Mouse (Mus musculus) testis, adult 2 months (tissue): Measurements from ENCODE around the gene Ninl. TPM values are rescaled to one million over a fixed set of nuclear protein-coding genes. Genes with fewer than 3 reads are reported as not detected.
"Not testable (repeated sequence)": the region's sequence is repeated elsewhere in the genome, so short reads cannot be mapped to it uniquely, and the experiment has no call there.

Experiments
- H3K27ac ChIP-seq: fragments of 200-500 bp; 2 replicates; pipeline ENCODE4 v1.5.1; 2012; ENCODE audit warnings: low read depth, low read length; ENCODE audit not compliant: control insufficient read depth, insufficient read depth
- H3K27me3 ChIP-seq: fragments of 200-500 bp; 2 replicates; pipeline ENCODE4 v1.6.1; 2012; ENCODE audit warnings: mild to moderate bottlenecking, low read length, moderate library complexity; ENCODE audit not compliant: control insufficient read depth, insufficient read depth
- H3K36me3 ChIP-seq: fragments of 200-500 bp; 2 replicates; pipeline ENCODE4 v1.6.1; 2012; ENCODE audit warnings: mild to moderate bottlenecking, low read length; ENCODE audit not compliant: control insufficient read depth, insufficient read depth
- H3K4me1 ChIP-seq: fragments of 200-500 bp; 2 replicates; pipeline ENCODE4 v1.6.1; 2012; ENCODE audit warnings: low read length; ENCODE audit not compliant: control insufficient read depth, insufficient read depth
- H3K4me3 ChIP-seq: fragments of 200-500 bp; 2 replicates; pipeline ENCODE4 v1.5.1; 2012; ENCODE audit warnings: low read depth, mild to moderate bottlenecking, low read length, moderate library complexity, mixed read lengths; ENCODE audit not compliant: control insufficient read depth
- CTCF ChIP-seq: fragments of 200-500 bp; IDR thresholded peaks from 2 replicates; pipeline ENCODE4 v1.5.1; 2012; ENCODE audit warnings: low read depth, mild to moderate bottlenecking, inconsistent platforms, low read length, moderate library complexity; ENCODE audit not compliant: control insufficient read depth, insufficient read depth, insufficient replicate concordance
- POLR2A ChIP-seq: fragments of 200-500 bp; IDR thresholded peaks from 2 replicates; pipeline ENCODE4 v1.6.1; 2012; ENCODE audit warnings: low read depth, mild to moderate bottlenecking, inconsistent platforms, low read length, moderate library complexity; ENCODE audit not compliant: control insufficient read depth
- polyA plus RNA-seq: library from polyadenylated mRNA; depleted of rRNA; stranded (reverse); fragments of >200 nt; gene quantifications from 2 replicates; pipeline ENCODE4 v1.2.3, GENCODE M21; 2012

The Ninl gene
- polyA plus RNA-seq, 1 experiment = 20.2 TPM

- H3K4me3 ChIP-seq = no peak overlapping the region
- H3K27me3 ChIP-seq = no peaks in the 10 kb centered on the region
- H3K36me3 ChIP-seq = no peaks in the 10 kb centered on the region; the same call in 1 of the 2 replicates
- no peaks in the 10 kb centered on the region for H3K4me1 ChIP-seq
- no peak for TF ChIP-seq POLR2A
- H3K27ac ChIP-seq = no peak overlapping the region
Measured at GRCm38 (mm10) chr2:150949652-150950051, 89.5 kb downstream of the Ninl start.

- Histone ChIP-seq H3K4me1 (no peaks in the 10 kb centered on the region), H3K27ac (no peak overlapping the region), H3K4me3 (no peak overlapping the region), H3K36me3 (no peaks in the 10 kb centered on the region), H3K27me3 (no peaks in the 10 kb centered on the region)
- no peak for TF ChIP-seq CTCF
- TF ChIP-seq POLR2A = no peak
Measured at GRCm38 (mm10) chr2:150948786-150949185, 90.4 kb downstream of the Ninl start.

DNA sequence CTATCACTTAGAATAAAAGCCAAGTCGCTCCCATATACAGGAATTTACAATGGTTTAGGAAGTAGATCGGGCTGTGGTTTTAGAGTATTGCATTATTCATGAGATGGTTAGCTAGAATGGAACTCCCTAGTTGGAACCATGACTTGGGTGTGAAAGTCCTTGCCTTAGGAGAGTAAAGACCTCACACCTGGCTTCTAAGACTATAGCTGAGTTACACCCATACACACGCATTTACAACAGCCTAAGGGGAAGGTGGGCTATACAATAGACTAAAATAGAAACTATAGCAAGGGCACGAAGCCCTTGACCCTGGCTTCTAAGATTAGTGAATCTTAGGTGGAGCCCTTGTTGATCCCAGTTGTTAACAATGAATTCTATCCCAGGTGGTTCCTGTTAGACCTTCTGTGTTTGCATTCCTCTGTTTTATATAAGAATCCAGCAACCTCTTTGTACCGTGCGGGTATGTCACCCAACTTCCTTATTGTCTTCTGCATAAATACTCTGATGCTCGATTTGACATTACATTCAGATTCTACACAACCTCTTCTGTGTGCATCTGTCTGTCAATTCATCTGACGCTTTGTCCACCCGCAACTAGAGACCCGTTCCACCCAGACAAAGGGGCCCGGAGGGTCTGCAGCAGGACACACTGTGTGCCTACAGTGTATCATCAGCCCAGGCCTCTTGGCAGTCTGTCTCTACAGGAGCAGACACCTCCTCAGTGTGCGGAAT is 91.1 kb downstream of the Ninl start:
- not testable (repeated sequence) for H3K27ac ChIP-seq, H3K4me1 ChIP-seq, H3K36me3 ChIP-seq, H3K4me3 ChIP-seq, H3K27me3 ChIP-seq

DNA sequence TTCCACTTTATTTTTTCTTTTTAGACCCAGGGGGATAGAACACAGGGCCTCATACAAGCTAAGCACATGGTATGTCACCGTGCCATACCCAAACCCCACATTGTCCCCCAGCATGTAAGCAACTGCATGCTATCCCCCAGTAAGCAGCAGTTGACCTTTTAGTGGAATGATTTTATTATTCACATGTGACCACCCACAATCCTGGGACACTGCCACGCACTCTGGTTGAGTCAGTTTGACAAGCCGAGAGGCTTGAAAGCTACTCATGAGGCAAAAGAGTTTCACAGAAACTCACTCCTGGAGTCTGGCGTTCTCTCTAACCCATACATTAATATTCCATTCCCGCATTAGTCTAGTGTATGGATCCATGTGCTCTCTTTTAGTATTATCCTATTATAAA is 91.8 kb downstream of the Ninl start:
- H3K27me3 ChIP-seq, H3K4me3 ChIP-seq, H3K4me1 ChIP-seq, H3K36me3 ChIP-seq, H3K27ac ChIP-seq: not testable (repeated sequence)

GRCm38 (mm10) chr2:150944017-150944416 is 95.2 kb downstream of the Ninl start:
- Histone ChIP-seq H3K36me3 (no peaks in the 10 kb centered on the region; the same call in 1 of the 2 replicates), H3K4me3 (no peak overlapping the region), H3K27me3 (no peaks in the 10 kb centered on the region), H3K4me1 (no peaks in the 10 kb centered on the region), H3K27ac (no peak overlapping the region)
- TF ChIP-seq POLR2A (no peak), CTCF (no peak)

GRCm38 (mm10) chr2:150934659-150935058 is 104.5 kb downstream of the Ninl start:
- Histone ChIP-seq H3K4me1 (no peaks in the 10 kb centered on the region), H3K27ac (no peak overlapping the region), H3K4me3 (no peak overlapping the region), H3K36me3 (no peaks in the 10 kb centered on the region; the same call in 1 of the 2 replicates), H3K27me3 (no peaks in the 10 kb centered on the region)
- TF ChIP-seq POLR2A (no peak), CTCF (no peak)

GRCm38 (mm10) chr2:150933482-150933881 is 105.7 kb downstream of the Ninl start:
- Histone ChIP-seq H3K36me3 (no peaks in the 10 kb centered on the region; the same call in 1 of the 2 replicates), H3K27ac (no peak overlapping the region), H3K4me1 (no peaks in the 10 kb centered on the region), H3K27me3 (no peaks in the 10 kb centered on the region), H3K4me3 (peak overlapping the region; percentile 26)
- TF ChIP-seq CTCF (no peak), POLR2A (no peak)

DNA sequence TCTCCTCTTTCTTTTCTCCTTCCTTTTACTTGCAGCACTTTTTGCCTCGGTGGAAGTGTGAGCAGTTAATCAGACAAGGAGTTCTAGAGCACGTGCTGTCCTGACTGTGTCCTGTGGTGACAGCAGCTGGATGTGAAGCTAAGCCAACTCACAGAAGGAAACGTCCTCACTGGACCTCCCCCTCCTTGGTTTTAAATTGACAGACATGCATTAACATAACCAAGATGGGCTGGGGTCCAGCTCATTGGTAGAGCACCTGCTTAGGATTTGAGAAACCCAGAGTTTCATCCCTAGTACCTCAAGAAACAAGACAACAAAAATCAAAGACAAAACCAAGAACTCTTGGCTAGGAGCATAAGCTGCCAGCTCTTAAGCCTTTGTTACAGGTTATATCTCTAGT is 108.4 kb downstream of the Ninl start:
- no peaks in the 10 kb centered on the region for H3K27me3 ChIP-seq
- H3K27ac ChIP-seq = no peak overlapping the region
- no peaks in the 10 kb centered on the region for H3K4me1 ChIP-seq
- TF ChIP-seq CTCF = no peak
- no peak for TF ChIP-seq POLR2A
- no peaks in the 10 kb centered on the region; the same call in 1 of the 2 replicates for H3K36me3 ChIP-seq
- H3K4me3 ChIP-seq = no peak overlapping the region
